Mouse (Mus musculus) stomach, postnatal 0 days (tissue): Measurements from ENCODE around the gene Cks1b. TPM values are rescaled to one million over a fixed set of nuclear protein-coding genes. Genes with fewer than 3 reads are reported as not detected.

Experiments
- ATAC-seq: fragments of 200-750 bp; cut with Nextera tagmentation; 2 replicates; pipeline ENCODE4 v1.8.0; 2017; ENCODE audit not compliant: low FRiP score, low TSS enrichment
- DNase-seq: peaks from one replicate; pipeline ENCODE4 v3.0.0-alpha.2; 2016; ENCODE audit warnings: low spot score
- H3K27ac ChIP-seq: fragments of 300-500 bp; sonication (generic); replicated peaks from 2 replicates; pipeline ENCODE4 v1.5.1; 2014; ENCODE audit warnings: mild to moderate bottlenecking, control low read depth
- H3K27me3 ChIP-seq: fragments of 300-500 bp; sonication (generic); 2 replicates; pipeline ENCODE4 v1.6.1; 2014; ENCODE audit warnings: low read length; ENCODE audit not compliant: control insufficient read depth, insufficient read depth
- H3K36me3 ChIP-seq: fragments of 300-500 bp; sonication (generic); 2 replicates; pipeline ENCODE4 v1.6.1; 2014; ENCODE audit warnings: low read length, mixed read lengths; ENCODE audit not compliant: control insufficient read depth, insufficient read depth
- H3K4me1 ChIP-seq: fragments of 300-500 bp; sonication (generic); replicated peaks from 2 replicates; pipeline ENCODE4 v1.6.1; 2014; ENCODE audit warnings: antibody characterized with exemption; ENCODE audit not compliant: control insufficient read depth, insufficient read depth
- H3K4me2 ChIP-seq: fragments of 300-500 bp; sonication (generic); replicated peaks from 2 replicates; pipeline ENCODE4 v1.6.1; 2014; ENCODE audit warnings: low read depth, mild to moderate bottlenecking, control low read depth, moderate library complexity
- H3K4me3 ChIP-seq: fragments of 300-500 bp; sonication (generic); 2 replicates; pipeline ENCODE4 v1.5.1; 2014; ENCODE audit warnings: low read depth, low read length, control low read depth
- H3K9ac ChIP-seq: fragments of 300-500 bp; sonication (generic); 2 replicates; pipeline ENCODE4 v1.6.1; 2014; ENCODE audit warnings: mild to moderate bottlenecking, low read length, control low read depth, mixed read lengths
- H3K9me3 ChIP-seq: fragments of 300-500 bp; sonication (generic); 2 replicates; pipeline ENCODE4 v1.6.1; 2016; ENCODE audit warnings: low read length; ENCODE audit not compliant: control insufficient read depth
- CTCF ChIP-seq: IDR thresholded peaks from 2 replicates; pipeline ENCODE4 v1.5.1; 2016; ENCODE audit warnings: antibody characterized with exemption, low read depth, mild to moderate bottlenecking, moderate library complexity
- EP300 ChIP-seq: optimal IDR thresholded peaks from 2 replicates; pipeline ENCODE3; 2016; ENCODE audit warnings: antibody characterized with exemption
- WGBS: fragments of 180-500 bp; shearing (Covaris S2); extraction: QIAGEN DNeasy Blood & Tissue Kit; methylation state at CpG from one replicate; pipeline ENCODE4 v1.1.7; 2014; 5-methylcytosine and 5-hydroxymethylcytosine counted together
- polyA plus RNA-seq: library from polyadenylated mRNA; unstranded; fragments of >200 nt; fragmentation: Nextera tagmentation; extraction: Ambion mirVana; gene quantifications from 2 replicates; pipeline ENCODE4 v1.2.1, GENCODE M21; 2015

The Cks1b gene
- polyA plus RNA-seq, 1 experiment from 2014 or later = 179 TPM

DNA sequence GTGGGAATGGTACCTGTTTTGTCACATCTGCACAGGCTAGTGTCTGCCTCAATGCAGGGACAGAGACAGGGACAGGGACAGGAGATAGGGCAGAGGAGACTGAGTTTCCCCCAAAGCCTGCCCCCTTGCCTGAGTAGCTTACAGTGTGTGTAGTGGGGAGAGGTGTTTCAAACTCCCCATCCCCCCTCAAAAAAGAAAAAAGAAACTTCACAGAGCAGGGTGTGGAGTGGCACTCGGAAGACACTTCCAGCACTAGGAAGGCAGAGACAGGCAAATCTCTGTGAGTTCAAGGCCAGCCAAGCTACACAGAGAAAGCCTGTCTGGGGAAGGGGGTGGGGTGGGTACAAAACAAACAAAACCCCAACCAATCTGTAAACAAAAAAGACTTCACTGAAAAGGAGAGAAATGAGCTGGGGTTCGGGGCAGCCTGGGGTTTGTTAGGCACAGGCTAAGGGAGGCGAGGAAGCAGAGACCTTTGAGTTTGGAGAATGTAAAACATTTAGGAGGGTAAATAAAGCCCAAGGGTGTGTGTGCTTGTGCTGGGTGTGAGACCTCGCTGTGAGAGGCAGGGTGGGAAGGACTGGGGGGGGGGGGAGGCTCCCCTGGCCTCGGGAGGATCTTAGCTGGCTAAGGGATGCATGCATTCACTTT, 44.5 kb downstream of the Cks1b start:
- Histone ChIP-seq H3K9ac (no peak overlapping the region), H3K27me3 (no peaks in the 10 kb centered on the region), H3K9me3 (no peaks in the 10 kb centered on the region), H3K27ac (no peak overlapping the region), H3K4me1 (peaks cover 4% of the 10 kb centered on the region), H3K4me2 (no peak overlapping the region), H3K4me3 (no peak overlapping the region), H3K36me3 (no peaks in the 10 kb centered on the region)
- ATAC-seq = no peak
- 30% methylated on average over 5 of the region's 5 CpGs for WGBS
- no peak for DNase-seq
- TF ChIP-seq EP300 (no peak), CTCF (no peak)

DNA sequence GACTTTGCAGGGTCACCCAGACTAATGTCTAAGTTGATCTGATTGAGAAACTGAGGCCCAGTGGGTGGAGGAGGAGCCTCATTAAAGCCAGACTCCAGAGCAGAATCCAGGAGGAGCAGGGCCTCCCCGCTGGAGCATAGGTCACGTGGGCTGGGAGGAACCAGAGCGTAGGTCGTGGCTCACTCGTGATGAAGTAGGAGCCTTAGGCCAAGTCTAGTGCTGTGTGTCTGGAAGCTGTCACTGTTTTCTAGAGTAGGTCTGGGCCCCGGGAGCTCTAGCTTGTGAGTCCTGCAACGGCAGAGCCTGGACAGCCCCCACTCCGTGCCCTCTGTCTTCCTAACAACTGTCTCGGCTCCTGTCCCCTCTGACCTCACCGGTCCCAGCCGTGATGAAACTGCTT, 50.8 kb downstream of the Cks1b start:
- no peak for TF ChIP-seq CTCF
- TF ChIP-seq EP300 = no peak
- Histone ChIP-seq H3K27me3 (no peaks in the 10 kb centered on the region), H3K4me3 (no peak overlapping the region), H3K27ac (no peak overlapping the region), H3K36me3 (no peaks in the 10 kb centered on the region), H3K4me1 (no peaks in the 10 kb centered on the region), H3K4me2 (no peak overlapping the region), H3K9ac (no peak overlapping the region), H3K9me3 (no peaks in the 10 kb centered on the region)
- peak; percentile 22; the same call in 1 of the 2 replicates for ATAC-seq
- peak; percentile 52 for DNase-seq
- 53% methylated on average over 11 of the region's 11 CpGs for WGBS

DNA sequence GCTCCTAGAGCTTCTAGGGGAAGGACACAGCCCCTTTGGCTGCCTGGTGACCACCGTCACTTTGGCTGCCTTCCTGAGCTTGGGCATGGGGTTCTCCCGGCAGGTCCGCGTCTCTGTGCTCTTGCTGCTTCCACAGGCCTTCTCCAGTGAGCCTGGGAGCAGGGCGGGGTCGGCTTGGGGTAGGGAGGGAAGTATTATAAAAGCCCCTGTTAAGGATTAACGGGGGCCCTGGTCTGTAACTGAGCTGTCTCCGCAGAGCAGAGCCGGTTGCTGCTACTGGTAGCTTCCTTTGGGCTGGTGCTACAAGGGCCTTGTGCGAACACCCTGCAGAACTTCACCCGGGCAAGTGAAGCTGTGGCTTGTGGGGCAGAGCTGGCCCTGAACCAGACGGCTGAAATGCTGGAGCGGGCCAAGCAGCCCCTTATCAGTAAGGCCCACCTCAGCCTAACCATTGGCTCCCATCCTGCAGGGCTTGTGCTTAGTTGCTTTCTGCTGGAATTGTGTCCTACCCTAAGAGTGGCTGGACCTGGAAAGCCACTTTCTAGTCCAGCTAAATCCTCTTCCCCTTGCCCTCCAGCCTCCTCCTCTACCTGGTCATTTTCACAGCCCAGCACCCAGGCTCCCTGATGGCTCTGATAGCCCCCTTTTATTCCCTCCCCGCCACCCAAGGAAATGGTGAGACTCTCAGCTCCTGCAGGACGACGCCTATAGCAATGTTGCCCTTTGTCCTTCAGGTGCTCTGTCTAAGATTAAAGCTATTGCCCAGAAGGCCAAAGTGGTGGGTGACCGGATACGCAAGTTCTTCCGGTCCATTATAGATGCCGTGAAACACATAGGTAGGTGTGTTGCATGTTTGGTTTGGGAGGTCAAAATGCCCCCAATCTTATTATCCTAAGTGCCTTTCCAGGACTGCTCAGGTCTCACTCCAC, 52.4 kb downstream of the Cks1b start:
- Histone ChIP-seq H3K9me3 (no peaks in the 10 kb centered on the region), H3K4me1 (no peaks in the 10 kb centered on the region), H3K4me2 (no peak overlapping the region), H3K9ac (no peak overlapping the region), H3K4me3 (no peak overlapping the region), H3K36me3 (no peaks in the 10 kb centered on the region), H3K27me3 (no peaks in the 10 kb centered on the region), H3K27ac (no peak overlapping the region)
- ATAC-seq = peak; percentile 63
- peak; percentile 35 for DNase-seq
- TF ChIP-seq EP300 (no peak), CTCF (no peak)
- 57% methylated on average over 20 of the region's 20 CpGs for WGBS

Other genes with a start within 250 kb of the Cks1b start
- gene Scamp3, start 240.9 kb downstream of the Cks1b start, polyA plus RNA-seq = 65.4 and 66.3 TPM in 2 replicates
- 7.5 and 9.1 TPM in 2 replicates for gene Fam189b, start 235.2 kb downstream of the Cks1b start, polyA plus RNA-seq
- 98.5 and 112 TPM in 2 replicates for gene Gba, start 215.5 kb downstream of the Cks1b start, polyA plus RNA-seq
- 25.5 and 31.1 TPM in 2 replicates for gene Thbs3, start 203.2 kb downstream of the Cks1b start, polyA plus RNA-seq
- 129 and 133 TPM in 2 replicates for gene Mtx1, start 191.3 kb downstream of the Cks1b start, polyA plus RNA-seq
- gene Muc1, start 189.3 kb downstream of the Cks1b start, polyA plus RNA-seq = 212 and 255 TPM in 2 replicates
- gene Krtcap2, start 172.4 kb downstream of the Cks1b start, polyA plus RNA-seq = 266 and 314 TPM in 2 replicates
- 2.7 and 3.3 TPM in 2 replicates for gene Trim46, start 172.1 kb downstream of the Cks1b start, polyA plus RNA-seq
- 140 and 152 TPM in 2 replicates for gene Dpm3, start 159.0 kb downstream of the Cks1b start, polyA plus RNA-seq
- 107 and 113 TPM in 2 replicates for gene Slc50a1, start 147.8 kb downstream of the Cks1b start, polyA plus RNA-seq
- gene Efna1, start 137.2 kb downstream of the Cks1b start, polyA plus RNA-seq = 34.8 and 36.6 TPM in 2 replicates
- gene Efna3, start 95.4 kb downstream of the Cks1b start, polyA plus RNA-seq = 25.8 and 29.2 TPM in 2 replicates
- gene Efna4, start 80.4 kb downstream of the Cks1b start, polyA plus RNA-seq = 8.9 and 11.7 TPM in 2 replicates
- gene Adam15, start 68.4 kb downstream of the Cks1b start, polyA plus RNA-seq = 43.0 and 44.8 TPM in 2 replicates
- gene Dcst2, start 56.4 kb downstream of the Cks1b start, polyA plus RNA-seq = 0.33 and 0.41 TPM in 2 replicates
- 0.29 and 0.36 TPM in 2 replicates for gene Dcst1, start 53.1 kb downstream of the Cks1b start, polyA plus RNA-seq
- gene Zbtb7b, start 23.6 kb downstream of the Cks1b start, polyA plus RNA-seq = 7.9 and 9.1 TPM in 2 replicates
- gene Lenep, start 15.6 kb downstream of the Cks1b start, polyA plus RNA-seq = not detected in 2 replicates
- gene Flad1, start 6.5 kb downstream of the Cks1b start, polyA plus RNA-seq = 20.9 and 22.6 TPM in 2 replicates
- gene Shc1, start 60 bp upstream of the Cks1b start, polyA plus RNA-seq = 42.6 and 49.0 TPM in 2 replicates
- gene Pygo2, start 11.8 kb upstream of the Cks1b start, polyA plus RNA-seq = 18.0 and 21.3 TPM in 2 replicates
- gene Pbxip1, start 18.3 kb upstream of the Cks1b start, polyA plus RNA-seq = 48.4 and 48.6 TPM in 2 replicates
- gene Pmvk, start 36.2 kb upstream of the Cks1b start, polyA plus RNA-seq = 49.7 and 55.0 TPM in 2 replicates
- gene Kcnn3, start 101.8 kb upstream of the Cks1b start, polyA plus RNA-seq = 4.5 and 5.3 TPM in 2 replicates